Mouse (Mus musculus): ENCODE measurements at regions not wholly inside any gene's neighbourhood (a gene's known extent, or its start where the extent isn't known, plus 50 kb on each side); places are given as distances from the start of the nearest gene placed in this dataset.

DNA sequence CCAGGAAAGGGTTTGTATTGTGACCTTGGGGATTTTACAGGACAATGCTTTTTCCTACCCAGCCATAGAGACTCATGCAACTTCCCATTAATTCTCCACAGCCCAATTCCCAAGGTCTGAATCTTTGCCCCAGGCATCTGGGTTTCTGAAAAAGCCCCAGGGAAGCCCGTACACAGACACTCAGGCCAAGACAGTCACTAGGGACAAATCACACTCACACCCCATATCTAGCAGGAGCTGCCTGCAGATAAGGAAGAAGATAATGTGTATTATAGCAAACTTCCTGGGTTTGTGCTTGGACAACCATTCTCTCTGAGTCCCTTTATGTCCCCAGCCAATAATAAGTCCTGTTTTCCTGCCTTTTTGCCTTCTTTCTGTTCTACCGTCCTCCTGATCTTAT is 305.0 kb upstream of the Clint1 start:
- no peak for TF ChIP-seq HCFC1 (IDR thresholded peaks at IDR 0.05; ENCODE audit: borderline replicate concordance, insufficient read depth, low read length)
- no peak for TF ChIP-seq ZC3H11A (IDR thresholded peaks at IDR 0.05; ENCODE audit: borderline replicate concordance, low read depth, low read length)
- TF ChIP-seq CHD2 (IDR thresholded peaks at IDR 0.05; ENCODE audit: low read depth, low read length) = no peak
- TF ChIP-seq MAFK (IDR thresholded peaks at IDR 0.05; ENCODE audit: insufficient read depth, low read depth, low read length) = no peak
- no peak for TF ChIP-seq ZNF384 (IDR thresholded peaks at IDR 0.05; ENCODE audit: low read depth, low read length)
- Histone ChIP-seq H3K27ac (ENCODE audit: insufficient read depth, low read depth, low read length, poor library complexity, severe bottlenecking) (no peak overlapping the region), H3K36me3 (ENCODE audit: control insufficient read depth, insufficient read depth, low read length, poor library complexity, severe bottlenecking) (no peaks in the 10 kb centered on the region), H3K9me3 (ENCODE audit: control insufficient read depth, insufficient read depth, low read depth, low read length) (no peaks in the 10 kb centered on the region), H3K9ac (ENCODE audit: insufficient read depth, low read depth, low read length, poor library complexity, severe bottlenecking) (no peak overlapping the region), H3K4me1 (ENCODE audit: control insufficient read depth in 2 of 2, insufficient read depth in 2 of 2, low read length in 2 of 2, poor library complexity in 1 of 2) (no peaks in the 10 kb centered on the region), H3K4me3 (ENCODE audit: insufficient read depth in 1 of 2, low read depth in 1 of 2, low read length in 2 of 2, poor library complexity in 1 of 2, severe bottlenecking in 1 of 2) (no peak overlapping the region)
- in situ Hi-C loops (cut with MboI; ENCODE audit: low sequenced_read_pairs in 2 of 2, unreplicated experiment in 2 of 2) = loop anchor here in 1 of 2 experiments (10.0 kb wide), 1 partner anchor 952 kb away; no protein-coding TSS in a partner anchor
- DNase-seq (ENCODE audit: low read depth, low spot score) = no peak

DNA sequence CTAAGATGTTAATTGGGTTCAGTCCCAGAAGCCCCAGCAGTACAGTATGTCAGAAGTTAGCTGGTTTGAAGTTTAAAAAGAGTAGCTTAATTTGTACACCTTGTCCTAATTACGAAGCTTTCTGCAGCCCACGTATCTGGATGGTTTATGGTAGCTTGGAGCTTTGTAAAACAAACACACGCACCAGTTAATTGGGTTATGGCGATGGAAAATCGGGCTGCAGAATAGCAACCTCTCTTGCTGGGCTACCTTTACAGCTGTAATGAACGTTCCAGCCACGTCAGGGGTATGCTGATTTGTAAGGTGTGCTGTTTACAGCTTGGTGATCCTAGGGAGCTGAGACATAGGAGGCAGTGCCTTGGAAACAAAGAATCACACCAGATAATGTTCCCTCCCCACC is 301.5 kb upstream of the Clint1 start:
- Histone ChIP-seq H3K4me1 (ENCODE audit: control insufficient read depth in 2 of 2, insufficient read depth in 2 of 2, low read length in 2 of 2, poor library complexity in 1 of 2) (no peaks in the 10 kb centered on the region), H3K27ac (ENCODE audit: insufficient read depth, low read depth, low read length, poor library complexity, severe bottlenecking) (no peak overlapping the region), H3K4me3 (ENCODE audit: insufficient read depth in 1 of 2, low read depth in 1 of 2, low read length in 2 of 2, poor library complexity in 1 of 2, severe bottlenecking in 1 of 2) (no peak overlapping the region), H3K9ac (ENCODE audit: insufficient read depth, low read depth, low read length, poor library complexity, severe bottlenecking) (no peak overlapping the region), H3K36me3 (ENCODE audit: control insufficient read depth, insufficient read depth, low read length, poor library complexity, severe bottlenecking) (no peaks in the 10 kb centered on the region), H3K9me3 (ENCODE audit: control insufficient read depth, insufficient read depth, low read depth, low read length) (no peaks in the 10 kb centered on the region)
- in situ Hi-C loops (cut with MboI; ENCODE audit: low sequenced_read_pairs in 2 of 2, unreplicated experiment in 2 of 2) = no loop called here
- TF ChIP-seq HCFC1 (IDR thresholded peaks at IDR 0.05; ENCODE audit: borderline replicate concordance, insufficient read depth, low read length) (no peak), ZNF384 (IDR thresholded peaks at IDR 0.05; ENCODE audit: low read depth, low read length) (no peak), MAFK (IDR thresholded peaks at IDR 0.05; ENCODE audit: insufficient read depth, low read depth, low read length) (no peak), CHD2 (IDR thresholded peaks at IDR 0.05; ENCODE audit: low read depth, low read length) (no peak), ZC3H11A (IDR thresholded peaks at IDR 0.05; ENCODE audit: borderline replicate concordance, low read depth, low read length) (no peak)
- no peak for DNase-seq (ENCODE audit: low read depth, low spot score)

DNA sequence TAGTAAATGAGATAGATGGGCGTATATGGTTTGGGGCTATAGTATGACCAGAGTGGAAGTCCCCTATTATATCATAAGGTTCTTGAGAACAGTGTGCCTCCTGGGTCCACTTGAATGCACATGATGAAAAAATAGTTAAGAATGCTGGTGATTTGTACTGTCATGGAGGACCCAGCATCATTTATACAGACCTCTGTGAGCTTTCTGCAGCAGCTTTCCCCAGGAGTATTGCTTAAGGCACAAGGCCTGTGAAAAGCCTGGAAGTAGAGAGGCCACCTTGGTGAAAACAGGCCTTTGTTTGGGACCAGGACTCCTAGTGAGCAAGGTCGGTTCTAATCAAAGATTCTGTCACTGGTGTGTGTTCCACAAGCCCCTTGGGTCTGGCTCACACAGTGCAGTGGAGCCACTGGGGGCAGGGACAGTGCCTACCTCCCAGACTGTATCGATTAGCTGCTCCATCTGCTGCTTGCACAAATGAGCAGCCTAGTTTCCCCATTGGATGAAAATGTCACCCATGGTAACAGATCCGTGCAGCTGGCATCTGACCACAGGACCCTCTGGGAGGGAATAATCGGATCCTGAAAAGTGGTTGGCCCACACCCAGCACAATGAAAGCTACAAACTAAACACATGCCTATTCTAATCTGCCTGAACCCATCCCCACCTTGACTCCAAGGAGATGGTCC is 274.2 kb upstream of the Clint1 start:
- no peak for TF ChIP-seq ZNF384 (IDR thresholded peaks at IDR 0.05; ENCODE audit: low read depth, low read length)

DNA sequence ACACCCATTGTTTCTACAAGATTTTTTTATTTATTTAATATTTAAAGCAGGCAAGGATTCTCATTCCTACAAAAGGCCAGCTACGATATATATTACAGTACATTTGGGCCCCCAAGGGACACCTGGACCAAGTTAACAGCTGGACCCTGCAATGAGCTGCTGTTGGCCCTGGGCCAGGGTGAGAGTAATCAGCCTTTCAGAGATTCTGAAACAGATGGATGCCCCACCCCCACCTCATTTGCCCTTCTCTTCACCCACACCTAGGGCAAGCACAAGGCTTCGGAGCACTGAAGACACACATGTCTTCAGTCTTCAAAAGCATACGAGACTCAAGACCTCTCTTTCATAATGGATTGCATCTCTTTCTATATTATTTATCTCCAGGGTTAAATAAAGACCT is 259.5 kb upstream of the Clint1 start:
- no peak for DNase-seq (ENCODE audit: low read depth, low spot score)
- Histone ChIP-seq H3K27ac (ENCODE audit: insufficient read depth, low read depth, low read length, poor library complexity, severe bottlenecking) (no peak overlapping the region), H3K4me1 (ENCODE audit: control insufficient read depth in 2 of 2, insufficient read depth in 2 of 2, low read length in 2 of 2, poor library complexity in 1 of 2) (no peaks in the 10 kb centered on the region), H3K36me3 (ENCODE audit: control insufficient read depth, insufficient read depth, low read length, poor library complexity, severe bottlenecking) (no peaks in the 10 kb centered on the region), H3K9me3 (ENCODE audit: control insufficient read depth, insufficient read depth, low read depth, low read length) (no peaks in the 10 kb centered on the region), H3K9ac (ENCODE audit: insufficient read depth, low read depth, low read length, poor library complexity, severe bottlenecking) (no peak overlapping the region), H3K4me3 (ENCODE audit: insufficient read depth in 1 of 2, low read depth in 1 of 2, low read length in 2 of 2, poor library complexity in 1 of 2, severe bottlenecking in 1 of 2) (no peak overlapping the region)
- in situ Hi-C loops (cut with MboI; ENCODE audit: low sequenced_read_pairs in 2 of 2, unreplicated experiment in 2 of 2) = no loop called here
- TF ChIP-seq CHD2 (IDR thresholded peaks at IDR 0.05; ENCODE audit: low read depth, low read length) = no peak
- no peak for TF ChIP-seq ZNF384 (IDR thresholded peaks at IDR 0.05; ENCODE audit: low read depth, low read length)
- no peak for TF ChIP-seq MAFK (IDR thresholded peaks at IDR 0.05; ENCODE audit: insufficient read depth, low read depth, low read length)
- TF ChIP-seq HCFC1 (IDR thresholded peaks at IDR 0.05; ENCODE audit: borderline replicate concordance, insufficient read depth, low read length) = no peak
- no peak for TF ChIP-seq ZC3H11A (IDR thresholded peaks at IDR 0.05; ENCODE audit: borderline replicate concordance, low read depth, low read length)

More for the DNA sequence above, 274.2 kb upstream of the Clint1 start:
- no peak overlapping the region for H3K9ac ChIP-seq (ENCODE audit: insufficient read depth, low read depth, low read length, poor library complexity, severe bottlenecking)
- no peak for DNase-seq (ENCODE audit: low read depth, low spot score)
- H3K36me3 ChIP-seq (ENCODE audit: control insufficient read depth, insufficient read depth, low read length, poor library complexity, severe bottlenecking) = no peaks in the 10 kb centered on the region
- no peak overlapping the region for H3K4me3 ChIP-seq (ENCODE audit: insufficient read depth in 1 of 2, low read depth in 1 of 2, low read length in 2 of 2, poor library complexity in 1 of 2, severe bottlenecking in 1 of 2)
- in situ Hi-C loops (cut with MboI; ENCODE audit: low sequenced_read_pairs in 2 of 2, unreplicated experiment in 2 of 2) = no loop called here
- H3K4me1 ChIP-seq (ENCODE audit: control insufficient read depth in 2 of 2, insufficient read depth in 2 of 2, low read length in 2 of 2, poor library complexity in 1 of 2) = no peaks in the 10 kb centered on the region
- H3K9me3 ChIP-seq (ENCODE audit: control insufficient read depth, insufficient read depth, low read depth, low read length) = no peaks in the 10 kb centered on the region
- no peak overlapping the region for H3K27ac ChIP-seq (ENCODE audit: insufficient read depth, low read depth, low read length, poor library complexity, severe bottlenecking)
